Mouse (Mus musculus) hindbrain, embryonic 11.5 days (tissue): Measurements from ENCODE around the gene Atp2b2. TPM values are rescaled to one million over a fixed set of nuclear protein-coding genes. Genes with fewer than 3 reads are reported as not detected.

ENCODE experiments used
- ATAC-seq: fragments of 200-750 bp; cut with Nextera tagmentation; 2 replicates; pipeline ENCODE4 v1.8.0; 2017; ENCODE audit warnings: mild to moderate bottlenecking, moderate TSS enrichment, moderate library complexity; ENCODE audit not compliant: low FRiP score
- DNase-seq: peaks from one replicate; pipeline ENCODE4 v3.0.0-alpha.2; 2015; ENCODE audit warnings: low spot score
- H3K27ac ChIP-seq: fragments of 300-500 bp; sonication (generic); 2 replicates; pipeline ENCODE4 v1.5.1; 2014; ENCODE audit warnings: mild to moderate bottlenecking, low read depth, low read length
- H3K27me3 ChIP-seq: fragments of 300-500 bp; sonication (generic); 2 replicates; pipeline ENCODE4 v1.6.1; 2014; ENCODE audit warnings: mild to moderate bottlenecking, low read length, moderate library complexity, mixed read lengths; ENCODE audit not compliant: control insufficient read depth, insufficient read depth
- H3K36me3 ChIP-seq: fragments of 300-500 bp; sonication (generic); 2 replicates; pipeline ENCODE4 v1.6.1; 2014; ENCODE audit warnings: mild to moderate bottlenecking, low read length, moderate library complexity, mixed read lengths; ENCODE audit not compliant: control insufficient read depth, insufficient read depth
- H3K4me1 ChIP-seq: fragments of 300-500 bp; sonication (generic); replicated peaks from 2 replicates; pipeline ENCODE4 v1.6.1; 2014; ENCODE audit warnings: low read length, mixed read lengths; ENCODE audit not compliant: control insufficient read depth, insufficient read depth
- H3K4me2 ChIP-seq: fragments of 300-500 bp; sonication (generic); replicated peaks from 2 replicates; pipeline ENCODE4 v1.6.1; 2014; ENCODE audit warnings: mild to moderate bottlenecking, low read depth, low read length
- H3K4me3 ChIP-seq: fragments of 300-500 bp; sonication (generic); 2 replicates; pipeline ENCODE4 v1.5.1; 2014; ENCODE audit warnings: low read depth, low read length
- H3K9ac ChIP-seq: fragments of 300-500 bp; sonication (generic); 2 replicates; pipeline ENCODE4 v1.6.1; 2014; ENCODE audit warnings: low read depth, low read length
- H3K9me3 ChIP-seq: fragments of 300-500 bp; sonication (generic); 2 replicates; pipeline ENCODE4 v1.6.1; 2016; ENCODE audit warnings: low read length; ENCODE audit not compliant: control insufficient read depth
- WGBS: fragments of 180-500 bp; shearing (Covaris S2); extraction: QIAGEN DNeasy Blood & Tissue Kit; methylation state at CpG from one replicate; pipeline ENCODE4 v1.1.7; 2014; 5-methylcytosine and 5-hydroxymethylcytosine counted together
- polyA plus RNA-seq: library from polyadenylated mRNA; unstranded; fragments of >200 nt; fragmentation: Nextera tagmentation; extraction: Ambion mirVana; gene quantifications from 2 replicates; pipeline ENCODE4 v1.2.1, GENCODE M21; 2014

Atp2b2 gene
- polyA plus RNA-seq, 1 experiment from 2014 or later: 5.2 TPM

- no peak overlapping the region for H3K27ac ChIP-seq
- WGBS: 97% methylated on average over 2 of the region's 2 CpGs
- no peaks in the 10 kb centered on the region for H3K4me1 ChIP-seq
- H3K4me3 ChIP-seq: no peak overlapping the region
- DNase-seq (no peak), ATAC-seq (no peak)
- no peak overlapping the region for H3K4me2 ChIP-seq
- no peaks in the 10 kb centered on the region for H3K27me3 ChIP-seq
- no peaks in the 10 kb centered on the region for H3K36me3 ChIP-seq
- H3K9me3 ChIP-seq: no peaks in the 10 kb centered on the region
- no peak overlapping the region for H3K9ac ChIP-seq
Measured at GRCm38 (mm10) chr6:114063100-114063499, 20.7 kb upstream of the Atp2b2 start.

GRCm38 (mm10) chr6:114062688-114063087 is 20.3 kb upstream of the Atp2b2 start:
- Histone ChIP-seq H3K9ac (no peak overlapping the region), H3K27me3 (no peaks in the 10 kb centered on the region), H3K27ac (no peak overlapping the region), H3K36me3 (no peaks in the 10 kb centered on the region), H3K9me3 (no peaks in the 10 kb centered on the region), H3K4me2 (no peak overlapping the region), H3K4me1 (no peaks in the 10 kb centered on the region), H3K4me3 (no peak overlapping the region)
- DNase-seq (no peak), ATAC-seq (no peak)

GRCm38 (mm10) chr6:114059206-114059605 is 16.8 kb upstream of the Atp2b2 start:
- ATAC-seq (no peak), DNase-seq (no peak)
- no peak overlapping the region for H3K27ac ChIP-seq
- no peaks in the 10 kb centered on the region for H3K9me3 ChIP-seq
- no peak overlapping the region for H3K9ac ChIP-seq
- H3K4me2 ChIP-seq: no peak overlapping the region
- H3K4me3 ChIP-seq: no peak overlapping the region
- no peaks in the 10 kb centered on the region for H3K27me3 ChIP-seq
- H3K36me3 ChIP-seq: no peaks in the 10 kb centered on the region
- no peaks in the 10 kb centered on the region for H3K4me1 ChIP-seq
- WGBS: 88% methylated on average over 7 of the region's 7 CpGs

- Histone ChIP-seq H3K9ac (no peak overlapping the region), H3K4me2 (no peak overlapping the region), H3K9me3 (no peaks in the 10 kb centered on the region), H3K27ac (no peak overlapping the region), H3K4me1 (no peaks in the 10 kb centered on the region), H3K4me3 (no peak overlapping the region), H3K36me3 (no peaks in the 10 kb centered on the region), H3K27me3 (no peaks in the 10 kb centered on the region)
- ATAC-seq (no peak), DNase-seq (no peak)
- 75% methylated on average over 15 of the region's 15 CpGs for WGBS
Measured at GRCm38 (mm10) chr6:114058030-114058808, 15.8 kb upstream of the Atp2b2 start.

GRCm38 (mm10) chr6:114055311-114055710 is 12.9 kb upstream of the Atp2b2 start:
- no peak overlapping the region for H3K27ac ChIP-seq
- H3K36me3 ChIP-seq: no peaks in the 10 kb centered on the region
- no peak overlapping the region for H3K4me2 ChIP-seq
- WGBS: 88% methylated on average over 7 of the region's 7 CpGs
- no peaks in the 10 kb centered on the region for H3K4me1 ChIP-seq
- H3K9me3 ChIP-seq: no peaks in the 10 kb centered on the region
- H3K27me3 ChIP-seq: no peaks in the 10 kb centered on the region
- ATAC-seq (no peak), DNase-seq (no peak)
- no peak overlapping the region for H3K9ac ChIP-seq
- no peak overlapping the region for H3K4me3 ChIP-seq

- 85% methylated on average over 8 of the region's 8 CpGs for WGBS
Measured at GRCm38 (mm10) chr6:114044962-114045361, 2.5 kb upstream of the Atp2b2 start.

GRCm38 (mm10) chr6:114042836-114043235 is 423 bp upstream of the Atp2b2 start:
- DNase-seq (no peak), ATAC-seq (no peak)
- Histone ChIP-seq H3K27ac (no peak overlapping the region), H3K27me3 (peaks cover 14% of the 10 kb centered on the region), H3K9ac (no peak overlapping the region), H3K9me3 (no peaks in the 10 kb centered on the region), H3K4me2 (no peak overlapping the region), H3K36me3 (no peaks in the 10 kb centered on the region), H3K4me1 (no peaks in the 10 kb centered on the region), H3K4me3 (no peak overlapping the region)
- WGBS: 89% methylated on average over 7 of the region's 7 CpGs

More at GRCm38 (mm10) chr6:114044962-114045361, 2.5 kb upstream of the Atp2b2 start:
- Histone ChIP-seq H3K4me2 (no peak overlapping the region), H3K9me3 (no peaks in the 10 kb centered on the region), H3K27ac (no peak overlapping the region), H3K4me1 (no peaks in the 10 kb centered on the region), H3K4me3 (no peak overlapping the region), H3K36me3 (no peaks in the 10 kb centered on the region), H3K9ac (no peak overlapping the region), H3K27me3 (peaks cover 14% of the 10 kb centered on the region)
- ATAC-seq (no peak), DNase-seq (no peak)

GRCm38 (mm10) chr6:114041911-114042284 is 515 bp downstream of the Atp2b2 start:
- Histone ChIP-seq H3K9ac (peak overlapping the region; percentile 50; the same call in 1 of the 2 replicates), H3K4me3 (peak overlapping the region; percentile 55), H3K27me3 (peaks cover 14% of the 10 kb centered on the region), H3K9me3 (no peaks in the 10 kb centered on the region), H3K36me3 (no peaks in the 10 kb centered on the region), H3K4me1 (no peaks in the 10 kb centered on the region), H3K27ac (no peak overlapping the region), H3K4me2 (peak overlapping the region; percentile 100)
- WGBS: 0% methylated on average over 15 of the region's 52 CpGs
- no peak for DNase-seq
- ATAC-seq: no peak
